Mouse (Mus musculus): ENCODE measurements around the gene Ccnl2.

Gene Ccnl2

DNA sequence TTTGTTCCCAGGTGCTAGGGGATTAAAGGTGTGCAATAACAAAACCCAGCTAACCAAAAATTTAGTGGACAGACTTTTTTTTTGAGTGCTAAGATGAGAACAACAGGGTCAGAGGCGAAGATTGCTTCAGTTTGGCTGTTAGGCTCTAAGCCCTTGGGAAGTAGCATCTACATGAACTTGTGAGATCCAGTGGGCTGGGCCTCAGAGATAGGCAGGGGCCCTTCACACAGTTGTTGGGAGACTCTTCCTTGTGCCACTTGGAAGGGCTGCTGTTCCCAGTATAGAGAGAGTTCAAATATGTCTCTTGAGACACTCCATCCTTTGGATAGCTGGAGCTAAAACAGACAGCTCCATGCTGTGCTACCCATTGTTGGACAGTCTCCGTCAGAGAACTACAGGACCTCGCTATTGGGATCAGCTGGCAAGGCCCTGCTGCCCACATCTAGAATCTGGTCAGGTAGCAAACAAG is 22.2 kb upstream of the Ccnl2 start, which contains the start of gene Ankrd65:
Gene Ankrd65, plus strand, starts transcription at position 419 of the 469 bp plus-strand sequence.
- DNase-seq (ENCODE audit: extremely low read depth, low read depth): no peak

DNA sequence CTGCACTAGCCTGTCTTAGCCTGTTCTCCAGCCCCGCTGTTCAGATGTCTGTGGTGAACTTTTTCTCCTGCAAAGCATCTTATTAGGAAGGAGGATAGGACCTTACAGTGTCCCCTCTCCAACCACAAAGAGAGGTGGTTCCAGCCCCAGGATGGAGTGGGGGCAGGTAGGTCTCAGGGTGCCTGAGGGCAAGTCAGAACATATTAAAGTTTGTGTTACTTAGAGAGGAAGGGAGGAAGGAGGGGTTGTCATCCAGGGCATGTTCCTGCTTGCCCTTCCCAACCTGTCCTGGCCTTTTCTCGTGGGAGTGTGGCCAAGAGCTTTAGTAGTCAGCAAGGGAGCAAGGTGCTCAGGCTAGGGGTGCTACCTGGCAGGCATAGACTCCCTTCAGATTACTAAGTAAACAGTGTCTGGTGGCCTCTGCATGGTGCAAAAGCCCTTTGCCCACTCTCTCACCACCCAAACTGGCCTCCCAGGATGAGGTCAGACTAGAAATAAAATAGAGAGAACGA is 21.6 kb upstream of the Ccnl2 start:
- no peak for DNase-seq (ENCODE audit: extremely low read depth, low read depth)

DNA sequence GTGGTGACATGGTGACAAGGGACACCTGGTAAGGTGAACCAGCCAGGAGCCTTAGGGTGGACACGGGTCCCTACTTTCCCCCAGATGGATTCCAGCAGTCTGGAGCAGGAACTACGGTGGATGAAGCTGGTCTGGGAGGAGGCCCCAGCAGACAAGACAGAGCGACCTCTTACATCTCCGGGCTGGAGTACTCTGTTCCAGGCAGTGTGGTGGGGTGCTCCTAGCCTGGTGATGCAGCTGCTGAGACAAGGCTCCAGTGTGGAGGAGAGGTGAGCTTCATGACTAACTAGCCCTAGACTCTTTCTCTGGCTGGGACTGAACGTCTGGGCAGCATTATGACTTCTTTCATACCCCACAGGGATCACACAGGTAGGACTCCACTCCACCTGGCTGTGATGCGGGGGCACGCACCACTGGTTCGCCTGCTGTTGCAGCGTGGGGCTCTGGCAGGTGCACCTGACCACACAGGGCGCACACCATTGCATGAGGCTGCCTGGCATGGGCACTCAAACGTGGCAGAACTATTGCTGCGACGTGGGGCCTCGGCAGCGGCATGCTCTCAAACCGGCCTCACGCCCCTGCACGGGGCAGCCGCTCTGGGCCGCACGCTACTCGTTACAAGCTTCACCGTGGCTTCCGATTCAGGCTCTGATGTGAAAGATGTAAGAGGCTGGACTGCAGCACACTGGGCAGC is 20.9 kb upstream of the Ccnl2 start:
- no peak for DNase-seq (ENCODE audit: extremely low read depth, low read depth)

DNA sequence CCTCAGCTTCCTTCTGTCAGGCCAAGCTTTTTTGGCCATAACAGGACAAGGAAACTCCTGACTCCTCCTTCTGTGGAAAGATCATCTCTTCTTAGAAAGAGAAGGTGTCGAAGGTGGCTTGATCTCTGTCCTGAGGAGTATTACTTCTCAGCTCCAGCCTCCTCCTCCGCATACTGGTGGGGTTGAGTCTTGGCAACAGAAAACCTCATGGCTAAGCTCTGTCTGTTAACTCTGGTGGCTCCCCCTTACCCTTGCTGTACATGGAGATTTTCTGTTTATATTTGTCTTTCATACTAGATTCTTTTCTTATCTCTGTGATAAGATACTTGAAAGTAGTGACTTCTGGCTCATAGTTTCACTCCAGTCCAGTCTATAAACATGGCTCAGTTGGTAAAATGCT is 18.6 kb upstream of the Ccnl2 start:
- DNase-seq (ENCODE audit: extremely low read depth, low read depth): no peak

DNA sequence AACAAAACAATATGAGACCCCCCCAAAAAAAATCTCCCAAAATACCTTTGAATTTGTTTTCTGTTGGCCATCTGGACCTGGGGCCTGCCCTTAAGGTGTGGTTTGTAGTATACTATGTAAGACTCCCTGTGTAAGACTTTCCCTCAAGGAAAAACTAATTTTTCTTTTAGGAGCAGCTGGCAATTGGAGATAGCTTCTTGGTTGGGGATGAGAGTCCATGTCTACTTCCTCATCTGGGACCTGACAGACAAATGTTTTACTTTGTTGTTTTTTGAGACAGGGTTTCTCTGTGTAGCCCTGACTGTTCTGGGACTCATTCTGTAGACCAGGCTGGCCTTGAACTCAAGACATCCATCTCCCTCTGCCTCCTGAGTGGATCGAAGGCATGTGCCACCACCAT is 10.2 kb upstream of the Ccnl2 start:
- DNase-seq (ENCODE audit: extremely low read depth, low read depth): no peak

DNA sequence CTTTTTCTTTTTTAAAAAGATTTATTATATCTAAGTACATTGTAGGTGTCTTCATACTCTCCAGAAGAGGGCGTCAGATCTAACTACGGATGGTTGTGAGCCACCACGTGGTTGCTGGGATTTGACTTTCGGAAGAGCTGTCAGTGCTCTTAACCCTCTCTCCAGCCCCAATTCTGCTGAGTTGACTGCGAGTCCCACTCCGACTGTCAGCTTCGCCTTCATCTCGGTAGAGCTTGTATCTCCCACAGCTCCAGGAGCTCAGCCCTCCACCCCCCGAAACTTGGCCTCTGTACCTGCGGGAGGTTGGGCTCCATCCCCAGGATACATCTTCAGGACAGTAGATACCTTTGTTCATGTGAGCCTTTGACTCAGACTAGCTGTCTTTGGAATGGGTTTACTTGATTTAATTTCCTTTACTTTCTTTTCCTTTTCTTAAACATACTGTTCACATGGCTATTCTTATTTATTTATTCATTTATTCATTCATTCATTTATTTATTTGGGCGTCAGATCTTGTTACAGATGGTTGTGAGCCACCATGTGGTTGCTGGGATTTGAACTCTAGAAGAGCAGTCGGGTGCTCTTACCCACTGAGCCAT is 9.4 kb upstream of the Ccnl2 start, which contains the start of gene Mrpl20:
Gene Mrpl20, plus strand, starts transcription at position 138 of the 599 bp plus-strand sequence.
- DNase-seq (ENCODE audit: extremely low read depth, low read depth): peak; percentile 59

DNA sequence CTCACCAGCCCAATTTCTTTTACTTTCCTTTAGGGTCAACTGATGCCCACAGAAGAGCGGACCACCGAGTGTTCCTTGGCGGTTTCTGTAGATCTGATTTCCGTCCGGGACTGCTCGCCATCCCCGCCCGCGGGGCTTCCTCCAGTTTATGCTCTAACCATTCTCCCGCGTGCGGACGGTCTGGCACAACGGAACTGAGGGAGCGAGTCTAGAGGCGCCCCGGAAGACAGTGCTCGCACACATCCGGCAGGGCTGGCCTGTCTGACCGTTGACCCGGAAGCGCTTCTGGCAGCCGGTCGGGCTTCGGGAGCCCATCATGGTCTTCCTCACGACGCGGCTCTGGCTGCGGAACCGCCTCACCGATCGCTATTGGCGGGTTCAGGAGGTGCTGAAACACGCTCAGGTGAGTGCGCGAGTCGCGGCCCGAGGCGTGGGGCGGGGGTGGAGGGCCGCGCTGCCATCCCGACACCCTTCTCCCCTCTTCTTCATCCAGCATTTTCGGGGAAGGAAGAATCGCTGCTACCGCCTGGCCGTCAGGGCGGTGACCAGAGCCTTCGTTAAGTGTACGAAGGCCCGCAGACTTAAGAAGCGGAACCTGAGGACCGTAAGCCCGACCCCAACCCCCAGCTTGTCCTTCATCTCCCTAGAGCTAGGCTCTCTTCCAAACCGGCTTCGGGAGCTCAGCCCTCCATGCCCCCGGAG is 8.8 kb upstream of the Ccnl2 start:
- peak; percentile 87 for DNase-seq (ENCODE audit: extremely low read depth, low read depth)

DNA sequence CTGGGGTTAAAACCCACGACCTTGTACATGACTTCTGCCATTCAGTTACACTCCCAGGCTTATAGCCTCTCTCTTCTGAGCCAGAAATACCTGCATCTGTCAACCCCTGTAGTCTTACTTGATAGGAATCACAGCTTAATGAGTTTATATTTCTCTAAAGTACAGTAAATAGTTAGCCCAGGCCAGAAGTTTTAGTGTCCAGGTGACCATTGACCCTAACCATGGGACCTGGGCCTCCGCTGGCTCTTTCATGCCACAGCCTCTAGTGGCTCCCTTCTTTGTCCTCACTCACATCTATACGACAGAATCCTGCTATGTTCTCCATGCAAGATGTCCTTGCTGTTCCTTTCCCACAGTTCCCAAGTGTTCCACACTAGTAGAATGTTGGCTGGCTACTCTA is 4.4 kb upstream of the Ccnl2 start:
- DNase-seq (ENCODE audit: extremely low read depth, low read depth): no peak

DNA sequence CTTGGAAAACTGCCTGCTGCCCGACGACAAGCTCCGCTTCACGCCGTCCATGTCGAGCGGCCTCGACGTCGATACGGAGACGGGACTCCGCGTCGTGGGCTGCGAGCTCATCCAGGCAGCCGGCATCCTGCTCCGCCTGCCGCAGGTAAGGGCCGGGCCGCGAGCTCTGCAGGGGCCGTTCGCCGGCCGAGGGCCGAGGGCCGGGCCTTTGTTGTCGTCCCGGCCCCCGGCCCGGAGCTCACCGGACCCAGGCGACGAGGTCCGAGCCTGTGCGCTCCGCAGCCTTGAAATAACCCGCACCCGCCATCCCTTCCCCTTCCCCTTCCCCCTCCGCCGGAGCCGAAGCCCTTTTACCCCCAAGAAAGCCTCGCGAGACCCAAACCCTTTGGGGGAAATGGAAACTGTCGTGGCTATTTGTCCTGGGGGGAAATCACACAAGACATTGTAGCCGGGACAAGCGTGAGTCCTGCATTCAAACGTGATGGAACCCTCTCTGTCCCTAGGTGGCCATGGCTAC is 434 bp downstream of the Ccnl2 start:
- DNase-seq (ENCODE audit: extremely low read depth, low read depth): no peak

DNA sequence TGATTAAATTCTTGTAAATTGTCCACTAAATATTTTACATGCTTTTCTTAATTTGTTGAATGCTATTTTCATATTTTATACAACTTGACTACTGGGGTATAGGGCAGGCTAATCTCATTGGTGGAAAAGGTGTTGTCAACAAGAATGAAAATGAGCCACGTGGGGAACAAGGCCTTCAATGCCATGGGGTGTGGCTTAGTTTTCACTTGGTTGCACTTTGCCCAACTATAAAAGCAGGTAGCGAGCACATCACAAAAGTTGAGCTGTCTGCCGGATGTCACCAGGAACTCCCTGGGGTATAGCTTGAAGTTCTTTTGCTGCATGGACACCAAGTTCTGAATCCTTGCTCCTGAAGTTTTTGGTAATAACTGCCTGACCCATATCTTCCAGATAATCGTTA is 5.2 kb downstream of the Ccnl2 start:
- no peak for DNase-seq (ENCODE audit: extremely low read depth, low read depth)

DNA sequence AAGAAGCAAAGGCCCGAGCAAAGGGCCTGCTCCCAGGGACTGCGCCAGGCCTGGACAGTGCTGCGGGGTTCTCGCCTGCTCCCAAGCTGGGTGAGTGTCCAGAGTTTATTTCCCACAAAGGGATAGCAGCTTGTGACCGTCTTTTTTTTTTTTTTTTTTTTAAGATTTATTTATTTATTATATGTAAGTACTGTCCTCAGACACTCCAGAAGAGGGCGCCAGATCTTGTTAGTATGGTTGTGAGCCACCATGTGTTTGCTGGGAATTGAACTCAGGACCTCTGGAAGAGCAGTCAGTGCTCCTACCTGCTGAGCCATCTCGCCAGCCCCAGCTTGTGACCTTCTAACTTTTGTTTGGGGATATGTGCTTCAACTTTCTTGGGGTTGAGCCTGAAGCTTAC is 8.7 kb downstream of the Ccnl2 start:
- DNase-seq (ENCODE audit: extremely low read depth, low read depth): no peak

DNA sequence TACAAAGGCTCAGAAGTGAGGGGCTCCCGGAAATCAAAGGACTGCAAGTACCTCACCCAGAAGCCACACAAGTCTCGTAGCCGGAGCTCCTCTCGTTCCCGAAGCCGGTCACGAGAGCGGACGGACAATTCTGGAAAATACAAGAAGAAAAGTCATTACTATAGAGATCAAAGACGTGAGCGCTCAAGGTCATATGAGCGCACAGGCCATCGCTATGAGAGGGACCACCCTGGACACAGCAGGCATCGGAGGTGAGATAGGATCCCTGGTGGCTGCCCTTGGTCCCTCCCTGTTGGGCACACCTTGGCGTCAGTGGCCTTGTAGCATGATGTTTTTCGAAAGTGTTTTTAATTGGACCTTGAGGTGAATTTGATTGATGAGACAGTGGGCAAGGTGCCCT is 11.2 kb downstream of the Ccnl2 start:
- no peak for DNase-seq (ENCODE audit: extremely low read depth, low read depth)

DNA sequence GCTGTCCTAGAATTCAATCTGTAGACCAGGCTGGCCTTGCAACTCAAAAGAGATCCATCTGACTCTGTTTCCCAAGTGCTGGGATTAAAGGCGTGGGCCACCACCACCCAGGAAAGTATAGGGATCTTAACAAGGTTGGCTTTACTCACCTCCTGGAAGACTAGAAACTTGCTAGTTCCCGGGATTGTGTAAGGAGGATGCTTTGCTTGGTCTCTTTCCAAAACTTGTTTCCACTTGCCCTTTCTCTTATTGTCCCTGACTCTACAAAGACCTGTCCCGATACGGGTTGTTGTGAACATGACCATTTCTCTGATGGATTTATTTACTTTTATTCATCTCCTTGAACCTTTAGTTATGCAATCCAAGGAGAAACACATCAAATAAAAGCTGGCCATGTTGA is 17.6 kb downstream of the Ccnl2 start:
- DNase-seq (ENCODE audit: extremely low read depth, low read depth): no peak

DNA sequence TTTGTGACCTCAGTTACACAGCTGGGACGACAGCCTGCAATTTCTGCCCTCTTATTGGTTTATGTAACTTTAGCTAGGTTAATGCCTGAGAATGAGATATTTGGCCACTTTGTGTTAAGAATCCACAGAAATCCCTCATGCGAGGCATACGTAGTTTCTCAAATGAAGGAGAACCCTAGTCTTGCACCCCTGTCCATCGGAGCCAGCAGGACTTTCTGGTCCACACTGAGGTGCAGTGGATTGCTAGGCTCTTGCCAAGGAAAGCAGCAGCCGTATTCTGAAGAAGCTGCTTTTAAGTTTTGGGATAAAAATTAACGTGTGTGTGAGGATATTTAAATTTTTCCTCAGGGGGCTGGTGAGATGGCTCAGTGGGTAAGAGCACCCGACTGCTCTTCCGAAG is 18.3 kb downstream of the Ccnl2 start:
- DNase-seq (ENCODE audit: extremely low read depth, low read depth): peak; percentile 32

DNA sequence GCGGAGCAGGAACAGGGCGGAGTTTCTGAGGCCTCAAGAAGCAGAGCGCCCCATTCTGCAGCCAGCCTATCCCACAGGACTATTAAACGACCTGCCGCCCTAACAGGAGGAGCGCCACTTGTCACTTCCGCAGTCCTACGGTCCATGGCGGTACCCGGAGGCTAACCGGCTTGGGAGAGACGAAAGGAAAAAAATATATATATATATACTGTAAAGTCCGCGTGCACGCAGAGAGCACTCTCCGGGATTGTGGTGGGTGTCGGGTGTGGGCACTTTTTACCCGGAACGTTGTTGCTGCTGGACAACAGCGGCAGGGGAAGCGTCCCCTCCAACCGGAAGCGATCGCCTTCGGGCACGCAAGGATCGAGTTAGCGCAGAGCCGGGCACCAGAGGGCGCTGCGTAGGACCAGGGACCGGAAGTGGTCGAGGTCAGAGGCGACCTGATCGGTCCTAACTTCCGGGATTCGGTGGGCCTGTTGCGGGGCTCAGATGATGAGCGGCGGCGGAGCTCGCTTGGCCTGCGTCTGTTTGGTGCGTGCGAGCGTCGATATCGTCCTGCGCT is 19.0 kb downstream of the Ccnl2 start, which contains the start of gene Aurkaip1:
Gene Aurkaip1, plus strand, starts transcription at position 68 of the 562 bp plus-strand sequence.
- peak; percentile 90 for DNase-seq (ENCODE audit: extremely low read depth, low read depth)

DNA sequence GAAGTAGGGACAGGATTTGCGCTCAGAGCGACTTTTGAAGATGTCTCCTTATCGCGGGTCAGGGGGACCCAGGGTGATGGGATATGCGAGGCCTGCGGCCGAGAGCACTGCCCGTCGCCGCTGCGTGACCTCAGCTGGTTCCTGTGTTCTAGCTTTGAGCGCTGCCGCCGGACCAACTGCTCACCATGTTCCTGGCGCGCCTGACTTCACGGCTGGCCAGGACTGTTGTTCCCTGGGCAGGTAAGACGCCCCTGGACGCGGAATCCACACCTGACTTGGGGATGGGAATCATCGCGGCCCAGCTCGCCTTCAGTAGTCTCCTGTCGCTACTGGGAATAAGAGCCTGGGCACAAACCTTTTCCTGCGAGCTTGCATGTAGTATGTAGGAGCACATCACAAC is 19.5 kb downstream of the Ccnl2 start:
- DNase-seq (ENCODE audit: extremely low read depth, low read depth): no peak

DNA sequence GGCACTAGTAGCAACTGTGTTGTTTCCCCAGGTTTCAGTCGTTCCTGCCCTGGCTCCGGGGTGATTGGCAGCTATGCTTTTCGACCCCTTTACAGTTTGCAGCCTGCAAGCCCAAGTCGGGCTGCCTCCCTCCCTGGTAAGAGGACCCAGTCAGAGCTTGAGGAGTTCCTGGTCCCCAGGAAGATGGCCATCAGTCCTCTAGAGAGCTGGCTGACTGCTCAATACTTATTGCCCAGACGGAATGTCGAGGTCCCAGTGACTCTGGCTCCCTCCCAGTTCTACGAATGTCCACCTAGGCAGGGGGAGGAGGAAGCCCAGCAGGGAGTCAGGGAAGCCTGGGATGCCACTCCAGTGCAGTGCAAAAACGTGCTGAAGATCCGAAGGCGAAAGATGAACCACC is 20.0 kb downstream of the Ccnl2 start:
- DNase-seq (ENCODE audit: extremely low read depth, low read depth): no peak

DNA sequence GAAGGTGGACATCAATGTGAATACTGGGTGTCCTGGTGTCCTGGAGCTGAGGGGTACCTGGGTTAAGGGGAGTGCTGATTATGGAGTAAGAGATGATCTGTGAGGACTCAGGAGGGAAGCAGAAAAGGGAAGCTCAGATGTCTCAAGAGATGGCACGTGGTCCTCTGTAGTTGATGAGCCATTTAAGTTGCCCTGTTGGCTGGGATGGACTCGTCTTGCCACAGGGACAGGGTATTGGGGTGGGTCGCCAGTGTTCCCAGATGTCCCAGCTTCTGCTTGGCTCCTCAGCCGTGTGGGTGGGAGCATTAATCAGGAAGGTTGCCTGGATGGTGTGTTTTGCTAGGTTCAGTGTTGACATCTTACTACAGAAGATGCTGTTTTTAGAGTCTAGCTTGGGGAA is 20.9 kb downstream of the Ccnl2 start:
- no peak for DNase-seq (ENCODE audit: extremely low read depth, low read depth)

DNA sequence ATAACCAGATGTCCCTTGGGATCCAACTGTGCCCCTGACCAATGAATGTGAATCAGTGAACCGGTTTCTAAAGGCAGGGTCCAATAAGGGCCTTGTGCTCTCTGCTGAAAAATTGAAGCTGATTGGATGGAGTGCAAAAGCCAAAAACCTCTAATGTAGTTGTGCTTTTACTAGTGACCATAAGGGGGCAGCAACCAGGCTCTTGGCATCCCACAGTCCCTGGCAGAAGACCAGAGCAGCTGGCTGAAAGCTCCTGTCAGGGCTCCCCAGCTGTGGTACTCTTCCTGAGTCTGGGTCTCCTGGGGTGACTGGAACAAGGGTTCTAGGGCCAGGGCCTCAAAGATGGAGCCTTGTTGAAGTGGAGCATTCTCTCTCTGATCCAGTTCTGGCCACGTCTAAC is 21.5 kb downstream of the Ccnl2 start:
- DNase-seq (ENCODE audit: extremely low read depth, low read depth): peak; percentile 74

DNA sequence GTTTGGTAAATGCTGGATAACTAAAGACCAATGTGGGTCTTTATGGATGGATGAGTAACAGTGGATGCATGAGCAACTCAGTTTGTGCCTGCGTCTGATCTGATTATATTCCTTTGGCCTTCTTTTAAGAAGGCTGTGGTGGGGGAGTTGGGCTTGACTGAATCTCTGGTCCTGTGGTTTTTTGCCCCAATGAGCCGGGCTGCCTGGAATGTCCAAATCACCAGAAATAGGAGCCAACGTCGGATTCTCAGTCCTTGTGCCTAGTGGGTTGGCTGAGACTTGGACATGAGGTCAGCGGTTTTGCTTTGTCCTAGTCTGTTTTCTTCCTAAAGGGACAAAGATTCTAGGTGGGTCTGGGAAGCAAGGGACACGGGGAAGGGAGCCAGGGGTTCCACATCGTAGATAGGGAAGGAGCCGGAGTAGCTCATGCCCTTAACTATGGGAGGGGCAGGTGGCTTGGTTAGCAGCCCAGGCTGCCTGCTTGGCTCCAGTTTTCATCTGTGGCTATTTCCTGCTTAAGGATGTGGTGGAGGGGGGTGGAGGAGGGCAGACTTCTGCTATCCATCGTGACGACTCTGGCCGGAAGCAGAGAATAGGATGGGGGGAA is 25.2 kb downstream of the Ccnl2 start:
- no peak for DNase-seq (ENCODE audit: extremely low read depth, low read depth)

Measured in MEL-GATA-1-ER (cell line).